Mouse (Mus musculus) liver, embryonic 16.5 days (tissue): ENCODE results near the gene C1qtnf6. TPM values are rescaled to one million over a fixed set of nuclear protein-coding genes. Genes with fewer than 3 reads are reported as not detected.

Source experiments
- ATAC-seq: fragments of 200-750 bp; cut with Nextera tagmentation; 2 replicates; pipeline ENCODE4 v1.8.0; 2017; ENCODE audit warnings: low read depth, mild to moderate bottlenecking, moderate number of reproducible peaks, moderate library complexity
- H3K27ac ChIP-seq: fragments of 300-500 bp; sonication (generic); 2 replicates; pipeline ENCODE4 v1.5.1; 2014; ENCODE audit warnings: mild to moderate bottlenecking, low read length
- H3K27me3 ChIP-seq: fragments of 300-500 bp; sonication (generic); 2 replicates; pipeline ENCODE4 v1.6.1; 2014; ENCODE audit warnings: low read depth, low read length, mixed read lengths; ENCODE audit not compliant: control insufficient read depth, insufficient read depth
- H3K36me3 ChIP-seq: fragments of 300-500 bp; sonication (generic); 2 replicates; pipeline ENCODE4 v1.6.1; 2014; ENCODE audit warnings: mild to moderate bottlenecking; ENCODE audit not compliant: control insufficient read depth, insufficient read depth
- H3K4me1 ChIP-seq: fragments of 300-500 bp; sonication (generic); 2 replicates; pipeline ENCODE4 v1.6.1; 2014; ENCODE audit warnings: low read depth, low read length, mixed read lengths; ENCODE audit not compliant: control insufficient read depth
- H3K4me2 ChIP-seq: fragments of 300-500 bp; sonication (generic); 2 replicates; pipeline ENCODE4 v1.6.1; 2014; ENCODE audit warnings: low read depth, low read length, mixed read lengths
- H3K4me3 ChIP-seq: fragments of 300-500 bp; sonication (generic); 2 replicates; pipeline ENCODE4 v1.5.1; 2014; ENCODE audit warnings: low read depth, mild to moderate bottlenecking, low read length
- H3K9ac ChIP-seq: fragments of 300-500 bp; sonication (generic); 2 replicates; pipeline ENCODE4 v1.6.1; 2014; ENCODE audit warnings: low read depth, low read length
- H3K9me3 ChIP-seq: fragments of 300-500 bp; sonication (generic); replicated peaks from 2 replicates; pipeline ENCODE4 v1.6.1; 2016; ENCODE audit warnings: low read length; ENCODE audit not compliant: control insufficient read depth
- WGBS: fragments of 180-500 bp; shearing (Covaris S2); extraction: QIAGEN DNeasy Blood & Tissue Kit; methylation state at CpG from one replicate; pipeline ENCODE4 v1.1.7; 2014; ENCODE audit not compliant: insufficient replicate concordance; 5-methylcytosine and 5-hydroxymethylcytosine counted together
- polyA plus RNA-seq: library from polyadenylated mRNA; unstranded; fragments of >200 nt; fragmentation: Nextera tagmentation; extraction: Ambion mirVana; gene quantifications from 2 replicates; pipeline ENCODE4 v1.2.1, GENCODE M21; 2015

C1qtnf6 gene
- polyA plus RNA-seq, 1 experiment from 2014 or later = 5.3 TPM

DNA sequence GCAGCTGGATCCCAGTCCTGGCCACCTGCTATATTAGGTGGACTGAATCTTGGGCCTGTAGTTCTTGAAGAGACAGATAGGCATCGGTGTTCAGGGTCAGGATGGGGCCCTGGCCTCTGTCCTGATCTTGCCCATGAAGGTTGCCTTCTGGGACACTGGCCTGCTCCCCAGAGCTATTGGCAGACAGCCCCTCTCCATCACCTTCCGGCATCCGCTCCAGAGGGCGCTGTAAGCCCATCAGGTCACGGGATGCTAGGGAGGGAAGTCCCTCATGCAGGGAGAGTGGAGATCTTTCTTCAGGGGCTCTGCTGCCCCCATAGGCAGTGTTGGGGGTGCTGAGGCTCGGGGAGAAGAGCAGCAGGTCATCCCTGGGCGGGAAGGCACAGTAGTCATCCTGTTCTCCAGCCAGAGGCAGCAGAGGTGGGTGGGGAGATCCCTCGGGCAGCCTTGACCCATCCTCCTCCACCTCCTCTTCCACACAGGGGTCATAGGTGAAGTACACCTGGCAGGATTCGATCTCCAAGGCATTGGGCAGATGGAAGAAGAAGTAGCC lies 49.7 kb downstream of the C1qtnf6 start:
- no peaks in the 10 kb centered on the region for H3K9me3 ChIP-seq
- H3K27ac ChIP-seq = no peak overlapping the region
- no peak overlapping the region for H3K4me3 ChIP-seq
- ATAC-seq = no peak
- no peak overlapping the region for H3K4me2 ChIP-seq
- H3K36me3 ChIP-seq = no peaks in the 10 kb centered on the region
- 47% methylated on average over 9 of the region's 9 CpGs for WGBS
- H3K9ac ChIP-seq = no peak overlapping the region
- no peaks in the 10 kb centered on the region for H3K27me3 ChIP-seq
- no peaks in the 10 kb centered on the region for H3K4me1 ChIP-seq

DNA sequence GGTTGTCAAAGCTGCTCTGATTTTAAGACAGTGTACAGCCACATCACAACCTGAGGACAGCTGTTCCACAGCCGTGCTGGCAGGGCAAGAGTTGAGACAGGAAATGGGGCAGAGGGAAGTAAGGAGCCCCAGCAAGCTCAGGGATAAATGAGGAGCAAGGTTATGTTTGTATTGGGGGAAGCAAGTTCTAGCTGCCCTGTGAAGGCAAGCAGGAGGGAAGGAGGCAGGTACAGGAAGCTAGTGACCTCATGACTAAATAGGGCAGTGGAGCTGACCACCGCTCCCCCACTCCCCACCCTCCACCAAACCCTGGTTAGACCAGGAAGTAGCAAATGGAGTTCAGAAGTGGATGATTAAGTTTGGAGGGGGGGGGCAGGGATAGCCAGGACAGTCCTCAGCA lies 50.2 kb downstream of the C1qtnf6 start:
- Histone ChIP-seq H3K4me2 (no peak overlapping the region), H3K27me3 (no peaks in the 10 kb centered on the region), H3K4me1 (no peaks in the 10 kb centered on the region), H3K27ac (no peak overlapping the region), H3K36me3 (no peaks in the 10 kb centered on the region), H3K9me3 (no peaks in the 10 kb centered on the region), H3K9ac (no peak overlapping the region), H3K4me3 (no peak overlapping the region)
- no peak for ATAC-seq
- WGBS = 23% methylated on average over 2 of the region's 2 CpGs

DNA sequence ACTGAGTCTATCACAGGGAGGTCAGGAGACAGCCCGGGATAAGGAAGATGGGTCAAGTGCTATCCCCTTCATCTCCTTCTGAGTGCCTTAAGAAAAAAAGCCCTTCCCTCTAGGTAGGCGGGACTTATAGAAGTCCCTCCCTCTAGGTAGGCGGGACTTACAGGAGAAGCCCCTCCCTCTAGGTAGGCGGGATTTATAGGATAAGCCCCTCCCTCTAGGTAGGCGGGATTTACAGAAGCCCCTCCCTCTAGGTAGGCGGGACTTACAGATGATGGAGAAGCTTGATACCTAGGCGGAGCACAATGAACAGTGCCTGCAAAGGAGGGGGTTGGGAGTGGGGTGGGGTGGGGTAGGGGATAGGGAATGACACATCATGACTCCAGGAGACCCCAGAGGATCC lies 51.1 kb downstream of the C1qtnf6 start:
- no peak overlapping the region for H3K4me2 ChIP-seq
- no peaks in the 10 kb centered on the region for H3K4me1 ChIP-seq
- H3K9me3 ChIP-seq = no peaks in the 10 kb centered on the region
- no peak overlapping the region for H3K4me3 ChIP-seq
- no peaks in the 10 kb centered on the region for H3K36me3 ChIP-seq
- ATAC-seq = no peak
- WGBS = 55% methylated on average over 7 of the region's 7 CpGs
- no peak overlapping the region for H3K27ac ChIP-seq
- H3K9ac ChIP-seq = no peak overlapping the region
- H3K27me3 ChIP-seq = no peaks in the 10 kb centered on the region

DNA sequence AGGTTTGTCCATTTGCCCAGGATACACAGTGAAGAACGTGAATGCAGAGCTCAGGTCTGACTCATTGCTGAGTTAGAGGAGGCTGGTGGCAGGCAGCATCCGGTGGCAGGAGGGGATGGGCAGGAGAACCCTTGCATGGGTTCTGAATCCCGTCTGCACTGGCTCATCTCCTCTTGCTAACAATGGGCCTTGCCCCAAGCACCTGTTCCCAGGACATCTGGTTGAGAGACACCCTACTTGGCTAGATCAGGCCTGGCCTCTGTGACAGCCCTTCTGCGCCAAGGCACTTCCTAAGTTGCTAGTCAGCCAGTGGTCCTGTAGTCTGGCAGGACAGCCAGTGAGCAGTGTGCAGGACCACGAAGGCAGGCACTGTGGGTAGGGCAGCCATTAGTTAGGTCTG lies 51.7 kb downstream of the C1qtnf6 start:
- Histone ChIP-seq H3K9ac (no peak overlapping the region), H3K27me3 (no peaks in the 10 kb centered on the region), H3K27ac (no peak overlapping the region), H3K4me2 (no peak overlapping the region), H3K4me1 (no peaks in the 10 kb centered on the region), H3K4me3 (no peak overlapping the region), H3K9me3 (no peaks in the 10 kb centered on the region), H3K36me3 (no peaks in the 10 kb centered on the region)
- 58% methylated on average over 5 of the region's 5 CpGs for WGBS
- ATAC-seq = no peak

DNA sequence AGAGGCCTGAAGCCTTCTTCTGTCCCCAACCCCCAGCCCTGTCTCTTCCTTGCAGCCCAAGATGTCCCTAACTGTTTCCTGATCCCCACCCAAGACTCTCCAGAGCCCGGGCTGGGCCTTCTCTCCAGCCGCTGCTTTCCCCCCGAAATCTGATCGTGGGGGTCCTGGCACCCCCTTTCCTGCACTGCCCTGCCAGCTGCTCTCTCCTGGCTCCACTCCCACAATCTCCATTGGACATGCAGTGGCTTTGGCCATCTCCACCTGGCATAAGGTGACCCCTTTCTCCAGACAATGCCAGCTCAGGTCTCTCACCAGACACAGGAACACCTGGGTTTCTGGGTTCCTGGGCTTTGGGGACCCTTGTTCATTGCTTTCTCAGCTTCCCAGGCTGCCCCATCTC lies 53.1 kb downstream of the C1qtnf6 start:
- ATAC-seq = no peak
- WGBS = 53% methylated on average over 4 of the region's 4 CpGs
- H3K4me1 ChIP-seq = no peaks in the 10 kb centered on the region

DNA sequence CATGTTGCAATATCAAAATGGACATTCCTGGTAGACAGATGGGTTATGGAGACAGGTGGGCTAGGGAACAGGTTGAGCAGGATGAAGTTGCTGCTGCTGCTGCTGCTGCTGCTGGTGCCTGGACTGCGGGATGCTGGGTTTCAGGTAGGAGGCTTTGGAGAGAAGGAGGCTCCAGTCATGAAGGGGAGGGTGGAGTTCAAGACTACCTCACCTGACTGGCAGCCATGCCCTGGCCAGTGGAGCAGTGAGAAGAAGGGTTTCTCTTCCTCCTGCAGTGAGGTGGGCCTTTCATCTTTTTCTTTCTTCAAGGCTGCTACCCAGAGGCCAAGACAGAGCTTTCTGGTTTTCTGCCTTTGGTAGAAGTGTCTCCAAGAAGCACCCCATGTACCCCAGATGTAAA lies 54.3 kb downstream of the C1qtnf6 start:
- Histone ChIP-seq H3K4me1 (peaks cover 1% of the 10 kb centered on the region; the same call in 1 of the 2 replicates), H3K9me3 (no peaks in the 10 kb centered on the region), H3K27me3 (no peaks in the 10 kb centered on the region), H3K4me3 (no peak overlapping the region), H3K27ac (no peak overlapping the region), H3K9ac (no peak overlapping the region), H3K4me2 (no peak overlapping the region), H3K36me3 (no peaks in the 10 kb centered on the region)
- ATAC-seq = no peak
- WGBS = 63% methylated on average over 1 of the region's 1 CpGs

More for the DNA sequence above, 53.1 kb downstream of the C1qtnf6 start:
- Histone ChIP-seq H3K4me2 (no peak overlapping the region), H3K9ac (no peak overlapping the region), H3K4me3 (no peak overlapping the region), H3K36me3 (no peaks in the 10 kb centered on the region), H3K9me3 (no peaks in the 10 kb centered on the region), H3K27ac (no peak overlapping the region), H3K27me3 (no peaks in the 10 kb centered on the region)

DNA sequence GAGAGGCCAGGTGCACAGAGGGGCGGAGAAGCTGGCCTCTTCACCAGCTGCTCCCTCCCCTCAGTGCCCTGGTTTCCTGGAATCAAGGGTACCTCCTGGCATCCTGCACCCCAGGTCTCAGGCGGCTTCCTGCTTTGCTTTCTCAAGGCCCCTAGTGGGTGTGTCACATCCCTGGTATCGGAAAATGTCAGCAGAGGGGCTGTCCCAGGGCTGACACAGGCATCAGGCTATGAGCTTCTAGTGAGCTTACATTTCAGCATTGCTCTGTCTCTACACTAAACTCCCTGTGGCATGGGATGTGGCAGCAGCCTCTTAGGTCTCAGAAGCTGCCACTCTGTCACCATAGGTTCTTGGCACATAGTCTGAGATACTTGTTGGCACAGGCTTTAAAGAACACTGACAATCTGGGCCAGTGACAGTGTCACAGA lies 55.6 kb downstream of the C1qtnf6 start:
- no peak for ATAC-seq
- WGBS = 48% methylated on average over 3 of the region's 3 CpGs
- H3K27me3 ChIP-seq = no peaks in the 10 kb centered on the region

DNA sequence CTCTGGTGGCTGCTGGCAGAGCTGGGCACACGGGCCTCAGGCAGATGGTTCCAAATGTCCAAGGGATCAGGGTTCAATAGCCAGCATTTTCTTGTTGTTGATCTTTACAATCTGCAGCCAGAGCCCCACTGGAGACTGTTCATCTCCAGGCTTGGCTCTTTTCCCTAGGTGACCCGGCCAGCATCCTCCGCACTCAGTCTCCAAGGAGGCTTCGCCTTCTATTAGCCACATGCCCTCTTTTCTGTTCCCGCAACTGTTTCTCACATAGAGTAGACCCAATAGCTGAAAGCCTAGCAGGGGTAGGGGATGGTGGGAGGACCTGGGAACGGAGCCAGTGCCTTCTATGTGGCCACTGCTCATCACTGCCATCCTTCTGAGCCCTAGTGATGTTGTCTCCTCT lies 57.8 kb downstream of the C1qtnf6 start:
- Histone ChIP-seq H3K4me1 (peaks cover 3% of the 10 kb centered on the region), H3K4me3 (no peak overlapping the region), H3K4me2 (no peak overlapping the region), H3K27ac (no peak overlapping the region), H3K9me3 (no peaks in the 10 kb centered on the region), H3K9ac (no peak overlapping the region), H3K36me3 (no peaks in the 10 kb centered on the region), H3K27me3 (no peaks in the 10 kb centered on the region)
- no peak for ATAC-seq
- WGBS = 66% methylated on average over 6 of the region's 6 CpGs

More for the DNA sequence above, 55.6 kb downstream of the C1qtnf6 start:
- no peaks in the 10 kb centered on the region for H3K36me3 ChIP-seq
- H3K9me3 ChIP-seq = no peaks in the 10 kb centered on the region
- H3K27ac ChIP-seq = no peak overlapping the region
- H3K4me1 ChIP-seq = peaks cover 3% of the 10 kb centered on the region; the same call in 1 of the 2 replicates
- no peak overlapping the region for H3K4me2 ChIP-seq
- no peak overlapping the region for H3K9ac ChIP-seq
- H3K4me3 ChIP-seq = no peak overlapping the region
